Mouse (Mus musculus) hindbrain, embryonic 14.5 days (tissue): ENCODE measurements around the gene Spp1. TPM values are rescaled to one million over a fixed set of nuclear protein-coding genes. Genes with fewer than 3 reads are reported as not detected.

Experiments used
- ATAC-seq: fragments of 200-750 bp; cut with Nextera tagmentation; 2 replicates; pipeline ENCODE4 v1.8.0; 2017; ENCODE audit warnings: moderate number of reproducible peaks, mild to moderate bottlenecking, moderate TSS enrichment, moderate library complexity; ENCODE audit not compliant: low FRiP score
- DNase-seq: peaks from one replicate; pipeline ENCODE4 v3.0.0-alpha.2; 2015; ENCODE audit warnings: low spot score
- H3K27ac ChIP-seq: fragments of 300-500 bp; sonication (generic); 2 replicates; pipeline ENCODE4 v1.5.1; 2014; ENCODE audit warnings: mild to moderate bottlenecking, moderate library complexity
- H3K27me3 ChIP-seq: fragments of 300-500 bp; sonication (generic); 2 replicates; pipeline ENCODE4 v1.6.1; 2014; ENCODE audit warnings: mild to moderate bottlenecking, low read length, mixed read lengths; ENCODE audit not compliant: control insufficient read depth, insufficient read depth
- H3K36me3 ChIP-seq: fragments of 300-500 bp; sonication (generic); replicated peaks from 2 replicates; pipeline ENCODE4 v1.6.1; 2014; ENCODE audit not compliant: control insufficient read depth, insufficient read depth
- H3K4me1 ChIP-seq: fragments of 300-500 bp; sonication (generic); replicated peaks from 2 replicates; pipeline ENCODE4 v1.6.1; 2014; ENCODE audit warnings: antibody characterized with exemption, low read length, mixed read lengths; ENCODE audit not compliant: control insufficient read depth, insufficient read depth
- H3K4me2 ChIP-seq: fragments of 300-500 bp; sonication (generic); replicated peaks from 2 replicates; pipeline ENCODE4 v1.6.1; 2014; ENCODE audit warnings: mild to moderate bottlenecking, moderate library complexity
- H3K4me3 ChIP-seq: fragments of 300-500 bp; sonication (generic); replicated peaks from 2 replicates; pipeline ENCODE4 v1.5.1; 2014; ENCODE audit warnings: mild to moderate bottlenecking, low read length
- H3K9ac ChIP-seq: fragments of 300-500 bp; sonication (generic); 2 replicates; pipeline ENCODE4 v1.6.1; 2014
- H3K9me3 ChIP-seq: fragments of 300-500 bp; sonication (generic); 2 replicates; pipeline ENCODE4 v1.6.1; 2016; ENCODE audit warnings: low read length; ENCODE audit not compliant: control insufficient read depth
- WGBS: fragments of 180-500 bp; shearing (Covaris S2); extraction: QIAGEN DNeasy Blood & Tissue Kit; methylation state at CpG from one replicate; pipeline ENCODE4 v1.1.7; 2014; 5-methylcytosine and 5-hydroxymethylcytosine counted together
- polyA plus RNA-seq: library from polyadenylated mRNA; unstranded; fragments of >200 nt; fragmentation: Nextera tagmentation; extraction: Ambion mirVana; gene quantifications from 2 replicates; pipeline ENCODE4 v1.2.1, GENCODE M21; 2014

Gene Spp1
- polyA plus RNA-seq, 1 experiment from 2014 or later: 7.4 TPM

GRCm38 (mm10) chr5:104403351-104403750, 31.6 kb upstream of the Spp1 start:
- ATAC-seq: no peak

DNA sequence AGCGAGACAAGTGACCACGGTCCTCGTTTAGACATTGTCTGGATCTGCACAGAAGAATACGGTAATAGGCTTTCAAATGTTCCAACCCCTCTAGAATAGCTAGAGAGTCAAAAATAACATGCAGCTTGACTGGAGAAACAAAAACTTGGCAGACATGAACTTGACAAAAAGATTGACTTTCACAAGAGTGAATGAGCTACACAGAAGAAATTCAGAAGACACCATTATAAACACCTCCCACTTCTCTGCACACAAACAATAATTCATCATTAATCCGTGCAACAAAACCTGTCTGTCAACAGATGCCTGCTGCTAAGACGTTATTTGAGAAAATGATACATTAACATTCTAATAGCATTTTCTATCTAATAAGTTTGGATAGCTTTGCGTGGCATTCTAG, 30.4 kb upstream of the Spp1 start:
- Histone ChIP-seq H3K9ac (no peak overlapping the region), H3K27me3 (no peaks in the 10 kb centered on the region), H3K9me3 (no peaks in the 10 kb centered on the region), H3K4me2 (no peak overlapping the region), H3K4me3 (no peak overlapping the region), H3K27ac (no peak overlapping the region), H3K4me1 (no peaks in the 10 kb centered on the region), H3K36me3 (no peaks in the 10 kb centered on the region)
- DNase-seq (no peak), ATAC-seq (no peak)
- 66% methylated on average over 7 of the region's 7 CpGs for WGBS

More at GRCm38 (mm10) chr5:104403351-104403750, 31.6 kb upstream of the Spp1 start:
- Histone ChIP-seq H3K9me3 (no peaks in the 10 kb centered on the region), H3K4me3 (no peak overlapping the region), H3K9ac (no peak overlapping the region), H3K27me3 (no peaks in the 10 kb centered on the region), H3K4me2 (no peak overlapping the region), H3K4me1 (no peaks in the 10 kb centered on the region), H3K36me3 (no peaks in the 10 kb centered on the region), H3K27ac (no peak overlapping the region)
- 78% methylated on average over 3 of the region's 3 CpGs for WGBS
- no peak for DNase-seq

GRCm38 (mm10) chr5:104405051-104405450, 29.9 kb upstream of the Spp1 start:
- Histone ChIP-seq H3K36me3 (no peaks in the 10 kb centered on the region), H3K4me3 (no peak overlapping the region), H3K27ac (no peak overlapping the region), H3K4me2 (no peak overlapping the region), H3K4me1 (no peaks in the 10 kb centered on the region), H3K9me3 (no peaks in the 10 kb centered on the region), H3K27me3 (no peaks in the 10 kb centered on the region), H3K9ac (no peak overlapping the region)
- no peak for ATAC-seq
- no peak for DNase-seq
- WGBS: 70% methylated on average over 3 of the region's 3 CpGs

- Histone ChIP-seq H3K9me3 (no peaks in the 10 kb centered on the region), H3K4me3 (no peak overlapping the region), H3K36me3 (no peaks in the 10 kb centered on the region), H3K4me2 (no peak overlapping the region), H3K27me3 (no peaks in the 10 kb centered on the region), H3K27ac (no peak overlapping the region), H3K9ac (no peak overlapping the region), H3K4me1 (no peaks in the 10 kb centered on the region)
- DNase-seq (no peak), ATAC-seq (no peak)
- WGBS: 41% methylated on average over 3 of the region's 3 CpGs
Measured at GRCm38 (mm10) chr5:104406756-104407155, 28.2 kb upstream of the Spp1 start.

DNA sequence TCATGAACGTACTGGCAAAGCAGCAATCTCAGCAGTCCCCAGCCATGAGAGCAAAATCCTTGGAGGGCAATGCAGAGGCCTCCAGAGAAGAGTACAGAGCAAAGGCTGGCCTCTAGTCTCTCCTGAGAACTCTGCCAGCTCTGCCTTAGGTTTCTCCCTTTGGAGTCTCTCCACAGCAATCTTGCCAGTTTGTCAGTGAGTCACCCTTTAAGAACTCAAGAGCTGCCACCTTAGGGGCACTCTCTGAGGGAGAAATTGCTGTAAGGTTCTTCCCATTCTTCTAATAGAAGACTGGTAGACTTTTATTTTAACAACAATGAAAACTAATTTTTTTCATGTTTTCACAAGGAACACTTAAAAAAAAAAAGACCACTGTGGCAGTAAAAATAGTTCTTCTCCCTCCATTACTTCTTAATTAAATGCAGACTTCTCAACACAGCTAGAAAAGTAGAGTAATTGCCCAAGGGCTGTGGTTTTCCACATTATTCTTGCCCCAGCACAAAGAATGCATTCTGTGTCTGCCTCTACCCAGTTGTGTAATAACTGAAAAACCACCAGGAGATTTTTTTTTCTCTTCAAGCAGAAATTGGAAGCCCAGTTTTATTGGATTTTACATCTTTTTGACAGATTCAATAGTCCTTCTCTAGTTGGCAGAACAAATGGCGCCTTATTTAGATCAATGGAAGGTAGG, 27.2 kb upstream of the Spp1 start:
- ATAC-seq: no peak
- no peaks in the 10 kb centered on the region for H3K27me3 ChIP-seq
- H3K9ac ChIP-seq: no peak overlapping the region
- WGBS: 71% methylated on average over 2 of the region's 2 CpGs
- no peak overlapping the region for H3K27ac ChIP-seq
- no peaks in the 10 kb centered on the region for H3K36me3 ChIP-seq
- no peak for DNase-seq
- no peak overlapping the region for H3K4me2 ChIP-seq
- no peaks in the 10 kb centered on the region for H3K4me1 ChIP-seq
- no peak overlapping the region for H3K4me3 ChIP-seq
- H3K9me3 ChIP-seq: no peaks in the 10 kb centered on the region

DNA sequence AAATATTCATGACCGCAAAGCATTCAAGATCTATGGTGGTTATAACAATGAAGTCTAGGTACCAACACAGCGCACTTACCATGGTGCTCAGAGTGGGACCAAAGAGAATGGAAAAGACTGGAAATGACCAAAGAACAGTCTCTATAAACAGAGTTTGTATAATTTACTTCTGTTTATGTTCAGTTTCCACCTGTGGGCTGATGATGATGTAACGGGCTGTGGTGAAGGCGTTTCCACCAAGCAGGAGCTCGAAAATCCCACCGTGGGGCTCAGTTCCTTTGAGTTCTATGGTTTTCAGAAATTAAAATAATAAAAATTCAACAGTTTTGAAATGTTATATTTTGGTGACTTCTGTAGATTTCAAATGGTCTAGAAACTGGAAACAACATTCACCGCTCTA, 26.4 kb upstream of the Spp1 start:
- no peak for ATAC-seq
- WGBS: 98% methylated on average over 7 of the region's 7 CpGs
- DNase-seq: no peak
- H3K4me3 ChIP-seq: no peak overlapping the region
- no peaks in the 10 kb centered on the region for H3K9me3 ChIP-seq
- H3K9ac ChIP-seq: no peak overlapping the region
- H3K27ac ChIP-seq: no peak overlapping the region
- no peaks in the 10 kb centered on the region for H3K4me1 ChIP-seq
- no peaks in the 10 kb centered on the region for H3K27me3 ChIP-seq
- H3K36me3 ChIP-seq: no peaks in the 10 kb centered on the region
- H3K4me2 ChIP-seq: no peak overlapping the region

- Histone ChIP-seq H3K27ac (no peak overlapping the region), H3K36me3 (no peaks in the 10 kb centered on the region), H3K9ac (no peak overlapping the region), H3K4me3 (no peak overlapping the region), H3K9me3 (no peaks in the 10 kb centered on the region), H3K4me2 (no peak overlapping the region), H3K4me1 (no peaks in the 10 kb centered on the region), H3K27me3 (no peaks in the 10 kb centered on the region)
- WGBS: 74% methylated on average over 2 of the region's 2 CpGs
- DNase-seq: no peak
- no peak for ATAC-seq
Measured at GRCm38 (mm10) chr5:104415999-104416398, 18.9 kb upstream of the Spp1 start.

GRCm38 (mm10) chr5:104417028-104417427, 17.9 kb upstream of the Spp1 start:
- H3K27me3 ChIP-seq: no peaks in the 10 kb centered on the region
- no peak overlapping the region for H3K27ac ChIP-seq
- WGBS: 79% methylated on average over 3 of the region's 3 CpGs
- no peak overlapping the region for H3K9ac ChIP-seq
- DNase-seq (no peak), ATAC-seq (no peak)
- no peaks in the 10 kb centered on the region for H3K36me3 ChIP-seq
- H3K4me3 ChIP-seq: no peak overlapping the region
- no peaks in the 10 kb centered on the region for H3K9me3 ChIP-seq
- no peak overlapping the region for H3K4me2 ChIP-seq
- H3K4me1 ChIP-seq: no peaks in the 10 kb centered on the region

GRCm38 (mm10) chr5:104417721-104418120, 17.2 kb upstream of the Spp1 start:
- Histone ChIP-seq H3K27ac (no peak overlapping the region), H3K36me3 (no peaks in the 10 kb centered on the region), H3K9me3 (no peaks in the 10 kb centered on the region), H3K4me2 (no peak overlapping the region), H3K9ac (no peak overlapping the region), H3K27me3 (no peaks in the 10 kb centered on the region), H3K4me3 (no peak overlapping the region), H3K4me1 (no peaks in the 10 kb centered on the region)
- 91% methylated on average over 1 of the region's 1 CpGs for WGBS
- DNase-seq (no peak), ATAC-seq (no peak)

DNA sequence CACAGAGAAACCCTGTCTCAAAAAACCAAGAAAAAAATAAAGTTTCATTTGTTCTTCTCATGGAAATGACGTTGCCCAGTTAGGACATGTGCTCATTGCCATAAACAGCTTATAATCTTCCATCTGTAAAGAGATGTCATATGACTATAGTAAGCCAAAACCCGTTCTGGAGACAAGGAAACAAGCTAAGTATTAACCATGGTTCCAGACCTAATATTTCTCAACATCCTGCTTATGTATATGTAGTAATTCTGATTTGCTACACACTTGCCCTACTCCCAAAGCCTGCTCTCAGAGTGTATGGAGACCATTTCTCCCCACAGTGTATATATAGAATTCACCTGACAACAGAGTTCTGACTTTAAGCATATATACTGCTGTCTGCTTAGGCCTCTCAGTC, 12.9 kb upstream of the Spp1 start:
- no peak overlapping the region for H3K4me3 ChIP-seq
- no peak overlapping the region for H3K9ac ChIP-seq
- no peaks in the 10 kb centered on the region for H3K9me3 ChIP-seq
- no peak for ATAC-seq
- H3K36me3 ChIP-seq: no peaks in the 10 kb centered on the region
- H3K4me2 ChIP-seq: no peak overlapping the region
- H3K27ac ChIP-seq: no peak overlapping the region
- no peaks in the 10 kb centered on the region for H3K27me3 ChIP-seq
- no peaks in the 10 kb centered on the region for H3K4me1 ChIP-seq
- DNase-seq: no peak
- 74% methylated on average over 2 of the region's 2 CpGs for WGBS
